Comparison of ENCODE assay signal across 11 mouse cellular contexts in the genomic region with DNA sequence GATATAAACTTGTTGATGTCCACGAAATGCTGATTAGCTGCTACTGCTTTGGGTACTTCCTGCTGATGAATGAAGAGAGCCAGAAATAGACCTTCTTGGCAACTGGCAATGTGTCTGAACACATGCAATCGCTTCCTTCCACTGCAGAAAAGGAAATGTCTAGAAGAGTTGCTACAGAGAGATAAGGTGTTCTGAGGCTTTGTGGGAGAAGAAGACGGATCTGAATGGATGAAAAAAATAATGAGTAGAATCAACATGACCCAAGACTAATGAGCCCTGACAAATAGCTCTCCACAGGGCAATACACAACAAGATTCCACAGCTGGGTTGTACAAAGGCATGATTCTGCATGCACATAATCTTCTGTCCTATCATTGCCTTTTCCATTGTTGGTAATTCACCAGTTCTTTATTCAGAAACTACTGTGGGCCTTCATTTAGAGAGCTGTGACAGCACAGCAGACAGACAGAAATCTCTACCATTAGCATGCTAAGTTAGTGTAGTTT.
DNase-seq lines count a peak whose midpoint lies in the region; ATAC-seq lines count a peak whose summit lies in the region.
"Had no signal": no experiment of that assay in that cellular context is flagged by ENCODE, and none has a peak within 500 bp of the region (broad histone marks: within the 10 kb centered on the region; RNA-seq: fewer than 3 reads in every experiment).

No protein-coding gene starts in this region.

- no peak overlapping the region for H3K4me3 ChIP-seq in brown adipose tissue, adult 24 weeks (ENCODE audit: insufficient read depth, low read depth, low read length)
- H3K4me3 ChIP-seq in megakaryocyte, embryonic 14.5 days (replicated peaks): peak overlapping the region; percentile 85
- H3K4me3 ChIP-seq: hindbrain, embryonic 12.5 days; neural tube, embryonic 12.5 days had no signal

- H3K9me3 ChIP-seq in megakaryocyte, embryonic 14.5 days: no peaks in the 10 kb centered on the region
- H3K9me3 ChIP-seq: hindbrain, embryonic 12.5 days; neural tube, embryonic 12.5 days had no signal

- H3K4me1 ChIP-seq in brown adipose tissue, adult 24 weeks (ENCODE audit: control insufficient read depth, insufficient read depth, insufficient read length, low read length): peaks cover 5% of the 10 kb centered on the region; the same call in 1 of the 2 replicates
- H3K4me1 ChIP-seq in megakaryocyte, embryonic 14.5 days: peaks cover 31% of the 10 kb centered on the region

- H3K27me3 ChIP-seq in megakaryocyte, embryonic 14.5 days (replicated peaks): no peaks in the 10 kb centered on the region
- H3K27me3 ChIP-seq: hindbrain, embryonic 12.5 days; neural tube, embryonic 12.5 days had no signal

- peak overlapping the region; percentile 82; the same call in 1 of the 2 replicates for H3K27ac ChIP-seq in brown adipose tissue, adult 24 weeks (replicated peaks; ENCODE audit: low read depth, low read length)
- H3K27ac ChIP-seq: hindbrain, embryonic 12.5 days; neural tube, embryonic 12.5 days had no signal

- H3K36me3 ChIP-seq in megakaryocyte, embryonic 14.5 days (replicated peaks; ENCODE audit: low read length): peaks cover 2% of the 10 kb centered on the region
- H3K36me3 ChIP-seq: hindbrain, embryonic 12.5 days; neural tube, embryonic 12.5 days had no signal

- peak; percentile 29 for DNase-seq in kidney, adult 11 months
- DNase-seq in kidney, postnatal 4 days: no peak
- DNase-seq in cerebellum, postnatal 36 days: no peak
- DNase-seq in urinary bladder, postnatal 36 days (ENCODE audit: low spot score in 2 of 2): no peak
- no peak for DNase-seq in thymus, postnatal 14 days
- DNase-seq: cerebellum, adult 18-20 months had no signal

- peak; percentile 69 for ATAC-seq in inflammation-experienced regulatory T-cells, adult 6 months
